Mouse (Mus musculus): Measurements from ENCODE around the gene Ugt2a2. TPM values are rescaled to one million over a fixed set of nuclear protein-coding genes. Genes with fewer than 3 reads are reported as not detected.
"Not testable (repeated sequence)": the region's sequence is repeated elsewhere in the genome, so short reads cannot be mapped to it uniquely, and the experiment has no call there.

Ugt2a2 gene
- total RNA-seq (2021) (not detected), polyA plus RNA-seq (2012; rRNA removed) (not detected in 2 replicates)
- long read RNA-seq: 0 reads

GRCm38 (mm10) chr5:87482160-87482559, at the start of gene Ugt2a2:
TSS of gene Ugt2a2 (minus strand) at chr5:87482260.
- no peak for DNase-seq

- DNase-seq: not testable (repeated sequence)
Measured at GRCm38 (mm10) chr5:87523561-87523960, 41.5 kb upstream of the Ugt2a2 start.

GRCm38 (mm10) chr5:87505776-87506458, 23.9 kb upstream of the Ugt2a2 start:
- no peak for DNase-seq

GRCm38 (mm10) chr5:87502687-87503086, 20.6 kb upstream of the Ugt2a2 start:
- DNase-seq: no peak

GRCm38 (mm10) chr5:87499341-87499740, 17.3 kb upstream of the Ugt2a2 start:
- DNase-seq: no peak

GRCm38 (mm10) chr5:87498936-87499335, 16.9 kb upstream of the Ugt2a2 start:
- DNase-seq: no peak

GRCm38 (mm10) chr5:87490771-87491170, 8.7 kb upstream of the Ugt2a2 start, which contains the start of gene Ugt2a1:
TSS of gene Ugt2a1 (minus strand) at chr5:87490871.
- DNase-seq: no peak

- DNase-seq: not testable (repeated sequence)
Measured at GRCm38 (mm10) chr5:87486706-87487105, 4.6 kb upstream of the Ugt2a2 start, which contains the start of gene Gm43638. TSS of gene Gm43638 (minus strand) at chr5:87486806.

- no peak for DNase-seq
Measured at GRCm38 (mm10) chr5:87458810-87459209, 23.2 kb downstream of the Ugt2a2 start.

- DNase-seq: no peak
Measured at GRCm38 (mm10) chr5:87457701-87458100, 24.4 kb downstream of the Ugt2a2 start.

GRCm38 (mm10) chr5:87456216-87456850, 25.7 kb downstream of the Ugt2a2 start:
- DNase-seq: no peak

GRCm38 (mm10) chr5:87455519-87455918, 26.5 kb downstream of the Ugt2a2 start:
- no peak for DNase-seq

- not testable (repeated sequence) for DNase-seq
Measured at GRCm38 (mm10) chr5:87452514-87452913, 29.5 kb downstream of the Ugt2a2 start.

- no peak for DNase-seq
Measured at GRCm38 (mm10) chr5:87436264-87436663, 45.8 kb downstream of the Ugt2a2 start.

- no peak for DNase-seq
Measured at GRCm38 (mm10) chr5:87425676-87426075, 56.4 kb downstream of the Ugt2a2 start.

GRCm38 (mm10) chr5:87424041-87424440, 58.0 kb downstream of the Ugt2a2 start, which contains the start of gene Ugt2b38:
TSS of gene Ugt2b38 (minus strand) at chr5:87424203.
- not testable (repeated sequence) for DNase-seq

Other genes with a start within 250 kb of the Ugt2a2 start
- gene Ugt2b37, start 227.5 kb downstream of the Ugt2a2 start, total RNA-seq (2021): under 1 TPM in 1 of 2 experiments, not detected in 1; 0.20 TPM
- gene Ugt2b37, start 227.5 kb downstream of the Ugt2a2 start, polyA plus RNA-seq (2012; rRNA removed): not detected in 2 replicates
- under 1 TPM in 1 of 2 experiments, not detected in 1; 0.26 TPM for gene Ugt2a3, start 145.1 kb downstream of the Ugt2a2 start, total RNA-seq (2021)
- not detected in 2 replicates for gene Ugt2a3, start 145.1 kb downstream of the Ugt2a2 start, polyA plus RNA-seq (2012; rRNA removed)
- gene Ugt2b38, start 58.1 kb downstream of the Ugt2a2 start, total RNA-seq (2021): not detected
- not detected in 2 replicates for gene Ugt2b38, start 58.1 kb downstream of the Ugt2a2 start, polyA plus RNA-seq (2012; rRNA removed)
- not detected for gene Gm43638, start 4.5 kb upstream of the Ugt2a2 start, total RNA-seq (2021)
- not detected in 2 replicates for gene Gm43638, start 4.5 kb upstream of the Ugt2a2 start, polyA plus RNA-seq (2012; rRNA removed)
- gene Ugt2a1, start 8.6 kb upstream of the Ugt2a2 start, total RNA-seq (2021): not detected
- gene Ugt2a1, start 8.6 kb upstream of the Ugt2a2 start, polyA plus RNA-seq (2012; rRNA removed): not detected in 2 replicates
- gene Sult1b1, start 55.9 kb upstream of the Ugt2a2 start, total RNA-seq (2021): not detected
- gene Sult1b1, start 55.9 kb upstream of the Ugt2a2 start, polyA plus RNA-seq (2012; rRNA removed): not detected in 2 replicates
- under 1 TPM in 1 of 2 experiments, not detected in 1; 0.40 TPM for gene Sult1d1, start 86.8 kb upstream of the Ugt2a2 start, total RNA-seq (2021)
- not detected in 2 replicates for gene Sult1d1, start 86.8 kb upstream of the Ugt2a2 start, polyA plus RNA-seq (2012; rRNA removed)
- 1 to 10 TPM in 1 of 2 experiments, under 1 TPM in 1; 0.84 to 3.9 TPM for gene Sult1e1, start 109.3 kb upstream of the Ugt2a2 start, total RNA-seq (2021)
- not detected in 2 replicates for gene Sult1e1, start 109.3 kb upstream of the Ugt2a2 start, polyA plus RNA-seq (2012; rRNA removed)
- gene Csn1s1, start 183.9 kb upstream of the Ugt2a2 start, total RNA-seq (2021): not detected
- gene Csn1s1, start 183.9 kb upstream of the Ugt2a2 start, polyA plus RNA-seq (2012; rRNA removed): not detected in 2 replicates
- gene Csn2, start 217.4 kb upstream of the Ugt2a2 start, total RNA-seq (2021): not detected
- not detected in 2 replicates for gene Csn2, start 217.4 kb upstream of the Ugt2a2 start, polyA plus RNA-seq (2012; rRNA removed)